Mouse (Mus musculus) frontal cortex, postnatal 36 days (tissue): ENCODE data around the gene Espl1.

ENCODE experiments used
- DNase-seq, 2 experiments: peaks; one replicate each; pipeline ENCODE4 v3.0.0; 2022; ENCODE audit warnings: low spot score in 2 of 2

Espl1 gene

DNA sequence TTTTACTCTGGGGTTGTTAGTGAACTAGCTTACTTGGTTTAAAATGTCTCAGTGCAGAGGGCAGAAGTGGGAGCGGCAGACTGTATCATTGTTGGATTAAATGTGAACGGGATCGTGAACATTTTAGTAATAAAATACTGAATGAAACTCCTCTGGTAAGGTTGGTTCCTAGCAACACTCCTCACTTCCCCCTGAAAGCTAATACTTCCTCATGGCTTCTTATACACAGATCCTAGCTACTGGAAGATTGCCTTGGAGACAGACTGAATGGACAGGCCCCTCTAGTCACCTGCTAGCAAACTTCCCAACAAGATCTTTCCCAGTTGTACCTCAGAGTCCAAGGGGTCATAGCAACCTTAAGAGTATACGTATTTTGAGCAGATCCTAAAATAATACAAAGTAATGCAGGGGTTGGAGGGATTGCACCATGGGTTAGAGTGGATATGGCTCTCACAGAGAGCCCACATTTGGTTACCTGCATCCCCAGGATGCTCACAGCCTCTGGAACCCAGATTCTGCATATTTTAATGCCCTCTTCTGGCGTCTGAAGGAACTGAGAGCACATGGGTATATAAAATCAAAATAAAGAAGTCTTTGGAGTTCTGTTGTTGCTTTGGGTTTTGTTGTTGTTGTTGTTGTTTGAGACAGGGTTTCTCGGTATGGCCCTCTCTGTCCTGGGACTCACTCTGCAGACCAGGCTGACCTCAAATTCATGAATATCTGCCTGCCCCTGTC lies 21.9 kb upstream of the Espl1 start:
- DNase-seq, result no peak

DNA sequence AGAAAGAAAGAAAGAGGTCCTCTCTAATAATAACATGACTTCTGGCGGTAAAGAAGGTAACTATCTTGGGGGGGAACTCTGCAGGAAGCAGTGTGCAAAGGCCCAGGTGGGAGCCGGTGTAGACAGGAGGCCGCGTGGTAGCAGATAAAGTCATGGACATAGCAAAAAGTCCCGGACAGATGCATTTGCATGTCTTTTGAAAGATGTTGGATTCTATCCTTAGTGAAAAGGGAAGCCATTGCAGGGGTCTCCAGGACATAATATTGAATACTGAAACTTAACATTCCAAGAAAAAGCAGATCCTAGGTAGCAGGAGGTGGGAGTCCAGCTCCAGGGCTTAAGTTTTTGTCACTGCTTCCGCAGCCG lies 17.4 kb upstream of the Espl1 start:
- no peak for DNase-seq

DNA sequence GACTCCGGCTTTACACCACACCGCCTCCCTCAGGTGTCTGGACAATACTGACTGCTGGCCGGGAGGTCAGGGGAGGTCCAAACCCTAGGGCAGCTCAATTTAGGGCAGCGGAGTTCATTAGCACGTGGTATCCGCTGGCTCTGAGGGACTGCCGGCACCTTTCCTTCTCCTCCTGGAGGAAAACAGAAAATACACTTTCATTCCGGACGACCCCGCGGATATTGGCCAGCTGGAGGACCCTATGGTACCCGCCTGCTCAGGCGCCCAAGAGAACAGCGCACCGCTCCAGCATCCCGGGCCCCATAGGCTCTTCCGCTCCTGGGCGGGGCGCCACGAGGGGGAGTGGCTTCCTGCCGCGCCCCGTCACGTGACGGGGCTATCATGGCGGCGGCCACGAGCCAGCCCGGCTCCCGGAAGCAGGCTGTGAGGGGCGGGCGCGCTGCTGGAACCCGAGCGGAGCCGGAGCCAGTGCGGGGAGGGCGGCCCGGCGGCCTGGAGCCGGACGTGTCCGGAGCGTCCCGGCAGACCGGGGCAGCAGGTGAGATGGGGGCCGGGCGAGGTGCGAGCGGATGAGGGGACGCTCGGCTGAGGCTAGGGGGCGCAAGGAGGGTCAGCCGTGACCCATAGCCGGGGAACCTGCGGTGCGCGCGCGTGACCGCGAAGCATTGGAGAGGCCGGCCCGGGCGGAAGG lies 16.8 kb upstream of the Espl1 start, which contains the start of gene Mfsd5:
TSS of gene Mfsd5 (plus strand) at position 363 of the 691 bp plus-strand sequence.
- peak; percentile 79 to 81 for DNase-seq

DNA sequence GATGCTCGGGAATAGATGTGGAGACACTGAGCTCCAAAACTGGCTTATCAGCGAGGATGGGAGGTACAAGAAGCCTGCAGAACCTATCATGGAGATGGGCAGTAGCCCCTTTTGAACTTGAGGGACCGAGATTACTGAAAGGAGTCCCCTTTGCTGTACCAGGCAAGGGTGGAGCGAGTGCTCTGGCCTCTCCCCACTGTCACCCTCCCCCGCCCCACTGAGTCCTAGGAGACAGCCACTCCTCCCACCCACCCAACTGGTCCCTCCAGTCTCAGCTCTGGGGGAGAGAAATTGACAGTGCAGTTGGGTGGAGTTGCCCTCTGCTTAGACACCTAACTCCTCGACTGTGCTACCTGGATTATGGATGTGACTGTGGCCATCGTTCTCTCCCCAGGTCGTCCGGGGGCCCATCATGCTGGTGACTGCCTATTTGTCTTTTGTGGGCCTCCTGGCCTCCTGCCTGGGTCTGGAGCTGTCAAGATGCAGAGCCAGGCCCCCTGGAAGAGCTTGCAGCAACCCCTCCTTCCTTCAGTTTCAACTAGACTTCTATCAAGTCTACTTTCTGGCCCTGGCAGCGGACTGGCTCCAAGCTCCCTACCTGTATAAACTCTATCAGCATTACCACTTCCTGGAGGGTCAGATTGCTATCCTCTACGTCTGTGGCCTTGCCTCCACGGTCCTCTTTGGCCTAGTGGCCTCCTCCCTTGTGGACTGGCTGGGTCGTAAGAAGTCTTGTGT lies 16.1 kb upstream of the Espl1 start:
- peak in 1 of 2 experiments; percentile 12 for DNase-seq

DNA sequence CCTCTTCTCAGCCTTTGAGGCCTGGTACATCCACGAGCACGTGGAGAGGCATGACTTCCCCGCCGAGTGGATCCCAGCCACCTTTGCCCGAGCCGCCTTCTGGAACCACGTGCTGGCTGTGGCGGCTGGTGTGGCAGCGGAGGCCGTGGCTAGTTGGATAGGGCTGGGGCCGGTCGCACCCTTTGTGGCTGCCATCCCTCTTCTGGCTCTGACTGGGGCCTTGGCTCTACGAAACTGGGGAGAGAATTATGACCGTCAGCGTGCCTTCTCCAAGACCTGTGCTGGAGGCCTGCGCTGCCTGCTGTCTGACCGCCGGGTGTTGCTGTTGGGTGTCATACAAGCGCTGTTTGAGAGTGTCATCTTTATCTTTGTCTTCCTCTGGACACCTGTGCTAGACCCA lies 15.4 kb upstream of the Espl1 start:
- DNase-seq, result no peak

DNA sequence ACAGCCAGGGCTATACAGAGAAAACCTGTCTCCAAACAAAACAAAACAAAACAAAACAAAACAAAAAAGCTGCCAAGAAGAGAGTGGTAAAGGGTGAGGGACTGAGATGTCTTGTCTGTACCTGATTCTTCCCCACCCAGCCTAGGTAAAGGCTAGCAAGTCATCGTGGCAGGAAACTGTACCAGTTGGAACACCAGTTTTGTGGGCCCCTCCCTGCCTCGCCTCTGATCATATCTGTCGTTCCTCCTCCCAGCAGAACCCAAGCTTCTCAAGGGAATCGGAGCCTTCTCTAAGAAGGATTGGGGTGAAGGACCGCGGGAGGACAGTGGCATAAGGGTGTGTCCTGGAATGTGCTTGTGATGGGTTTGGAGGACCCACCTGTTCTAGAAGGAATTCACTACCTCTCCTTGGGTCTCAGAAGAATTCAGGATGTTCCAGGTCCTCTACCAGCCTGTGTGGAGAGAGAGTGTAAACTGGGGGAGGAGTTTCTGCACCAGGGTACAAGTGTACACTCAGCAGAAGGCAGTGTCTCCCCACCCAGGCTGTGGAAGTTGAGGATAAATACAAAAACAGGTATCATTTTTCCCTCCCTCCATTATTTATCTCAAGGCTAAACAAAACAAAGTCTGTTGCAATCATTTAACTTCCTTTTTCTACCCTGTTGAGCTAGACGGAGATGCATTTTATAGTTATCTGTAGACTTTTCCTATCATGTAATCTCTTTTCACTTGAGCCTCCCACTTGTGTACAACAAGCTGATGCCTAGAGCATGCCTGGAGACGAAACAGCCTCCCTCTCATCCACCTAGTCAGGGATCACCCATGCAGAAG lies 13.4 kb upstream of the Espl1 start:
- no peak for DNase-seq

DNA sequence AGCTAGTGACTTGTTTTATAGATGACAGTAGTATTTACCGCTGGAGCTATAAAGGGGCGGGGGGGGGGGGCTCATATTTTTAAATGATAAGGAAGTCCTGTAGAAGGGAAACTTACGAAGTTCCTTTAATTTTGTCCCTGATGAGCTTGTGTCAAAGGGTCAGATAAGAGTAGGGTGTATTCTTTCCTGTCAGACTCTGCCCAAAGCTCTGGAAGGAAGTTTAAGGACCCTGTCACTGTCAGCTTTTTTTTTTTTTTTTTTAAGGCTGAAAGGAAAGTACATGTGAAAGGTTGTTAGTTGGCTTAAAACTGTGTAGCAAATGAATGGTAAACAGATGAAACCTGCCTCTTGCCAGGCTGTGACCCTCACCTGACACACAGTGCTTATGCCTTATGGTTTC lies 12.4 kb upstream of the Espl1 start:
- no peak for DNase-seq

DNA sequence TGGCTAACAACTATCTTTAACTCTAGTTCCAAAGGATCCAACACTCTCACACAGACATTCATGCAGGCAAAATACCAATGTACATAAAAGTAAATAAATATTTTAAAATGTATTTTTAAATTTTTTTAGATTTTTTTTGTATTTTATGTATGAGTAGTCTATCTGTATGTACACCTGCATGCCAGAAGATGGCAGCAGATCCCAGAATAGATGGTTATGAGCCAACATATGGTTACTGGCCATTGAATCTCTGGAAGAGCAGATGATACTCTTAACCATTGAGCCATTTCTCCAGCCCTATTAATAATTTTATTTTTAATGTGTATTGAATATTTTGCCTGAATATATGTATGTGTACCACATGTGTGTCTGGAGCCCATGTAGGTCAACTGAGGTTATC lies 8.7 kb upstream of the Espl1 start:
- DNase-seq, result peak in 1 of 2 experiments; percentile 39

DNA sequence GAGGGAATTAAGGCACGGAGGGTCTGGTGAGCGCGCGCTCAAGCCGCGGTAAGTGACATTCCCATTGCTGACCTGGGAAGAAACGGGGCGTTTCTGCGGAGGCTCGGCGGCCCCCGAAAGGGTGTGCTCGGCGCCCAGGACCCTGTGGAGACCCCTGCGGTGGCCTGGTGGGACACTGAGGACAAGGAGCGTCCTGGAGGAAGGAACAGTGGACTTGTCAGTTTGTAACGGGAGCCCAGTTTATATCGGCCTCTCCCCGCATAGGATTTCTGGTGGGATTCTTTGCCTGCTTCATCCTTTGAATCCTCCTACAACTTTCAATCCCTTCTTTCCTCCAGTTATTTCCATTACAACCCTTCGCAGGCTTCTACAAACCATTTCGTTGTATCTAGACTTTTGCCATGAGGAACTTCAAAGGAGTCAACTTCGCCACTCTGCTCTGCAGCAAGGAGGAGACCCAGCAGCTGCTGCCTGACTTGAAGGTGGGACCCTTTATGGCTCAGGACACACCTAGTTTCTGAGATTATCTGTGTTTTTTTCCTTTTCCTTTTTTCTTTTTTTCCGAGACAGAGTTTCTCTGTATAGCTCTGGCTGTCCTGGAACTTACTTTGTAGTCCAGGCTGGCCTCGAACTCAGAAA lies 421 bp downstream of the Espl1 start:
- no peak for DNase-seq

DNA sequence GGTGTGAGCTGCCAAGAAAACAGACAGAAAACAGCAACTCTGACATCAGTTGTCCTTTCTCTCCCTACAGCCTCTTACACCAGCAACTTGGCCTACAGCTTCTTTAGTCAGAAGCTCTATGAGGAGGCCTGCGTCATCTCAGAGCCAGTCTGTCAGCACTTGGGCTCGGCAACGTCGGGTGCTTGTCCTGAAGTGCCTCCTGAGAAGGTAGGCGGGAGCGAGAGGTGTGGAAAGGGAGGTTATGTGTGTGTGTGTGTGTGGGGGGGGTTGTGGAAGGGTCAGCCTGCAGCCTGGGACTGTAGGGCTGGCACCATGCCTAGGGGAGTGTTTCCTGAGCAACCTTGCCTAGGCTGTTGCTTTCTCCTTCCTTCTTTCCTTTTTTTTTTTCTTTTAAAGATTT lies 6.5 kb downstream of the Espl1 start:
- DNase-seq, result no peak

DNA sequence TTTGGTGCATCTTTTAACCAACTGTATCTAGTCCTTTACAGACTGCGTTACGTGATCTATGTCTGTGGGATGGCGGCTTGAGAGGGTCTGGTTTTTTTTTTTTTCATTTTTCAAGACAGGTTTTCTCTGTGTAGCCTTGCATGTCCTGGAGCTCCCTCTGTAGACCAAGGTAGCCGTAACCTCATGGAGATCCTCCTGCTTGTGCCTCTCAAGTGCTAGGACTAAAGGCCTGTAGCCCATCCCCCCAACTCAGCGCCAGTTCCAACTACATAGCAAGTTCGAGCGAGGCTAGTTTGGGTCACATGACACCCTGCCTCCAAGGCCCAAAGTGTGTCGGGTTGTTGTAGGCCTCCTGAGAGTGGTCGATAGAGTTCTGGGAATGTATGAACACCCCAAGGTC lies 12.7 kb downstream of the Espl1 start:
- DNase-seq, result no peak

DNA sequence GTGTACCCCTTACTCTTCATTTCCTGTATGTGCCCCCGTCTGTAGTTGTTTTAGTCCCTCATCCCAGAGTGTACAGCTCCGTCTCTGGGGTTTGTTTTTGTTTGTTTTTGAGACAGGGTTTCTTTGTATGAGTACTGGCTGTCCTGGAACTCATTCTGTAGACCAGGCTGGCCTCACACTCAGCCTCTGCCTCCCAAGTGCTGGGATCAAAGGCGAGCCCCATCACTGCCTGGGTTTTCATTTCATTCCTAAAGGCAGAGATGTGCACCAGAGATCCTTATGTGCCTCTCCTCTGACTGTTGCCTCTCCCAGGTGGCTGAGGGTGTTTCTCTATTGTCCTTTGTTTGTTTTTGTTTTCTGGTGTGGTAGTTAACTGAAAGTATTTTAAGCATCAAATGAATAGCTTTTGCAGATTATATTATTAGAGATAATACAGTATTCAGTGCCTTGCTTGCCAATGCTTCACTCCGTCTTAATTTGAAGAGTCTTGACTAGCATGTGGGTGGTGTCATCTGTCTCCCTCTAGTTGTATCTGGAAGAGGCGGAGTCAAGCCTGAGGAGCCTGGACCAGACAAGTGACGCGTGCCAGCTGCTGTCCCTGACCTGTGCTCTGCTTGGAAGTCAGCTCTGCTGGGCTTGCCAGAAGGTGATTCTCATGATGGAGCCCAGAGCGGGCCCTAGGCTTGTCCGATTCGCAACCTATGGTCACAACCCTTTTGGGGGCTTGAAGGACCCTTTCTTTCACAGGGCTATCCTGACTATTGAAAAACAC lies 14.2 kb downstream of the Espl1 start:
- DNase-seq, result no peak

DNA sequence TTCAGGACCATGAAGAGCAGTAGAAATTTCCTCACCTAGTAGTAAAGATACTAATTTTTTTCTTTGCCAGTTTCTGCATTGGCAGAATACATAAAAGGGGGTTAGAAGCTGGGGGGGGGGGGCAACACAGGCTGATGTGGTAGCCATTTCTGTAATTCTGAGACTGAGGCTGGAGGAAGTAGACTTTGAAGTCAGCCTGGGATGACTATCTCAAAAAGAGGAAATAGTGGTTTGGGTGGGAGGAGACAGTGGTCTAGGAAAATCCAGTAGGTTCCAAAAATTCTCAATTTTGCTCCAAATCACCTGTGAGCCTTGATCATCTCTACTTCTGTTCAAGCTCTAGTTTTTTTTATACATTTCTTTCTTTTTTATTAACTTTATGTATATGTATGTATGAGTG lies 15.4 kb downstream of the Espl1 start:
- DNase-seq, result no peak

DNA sequence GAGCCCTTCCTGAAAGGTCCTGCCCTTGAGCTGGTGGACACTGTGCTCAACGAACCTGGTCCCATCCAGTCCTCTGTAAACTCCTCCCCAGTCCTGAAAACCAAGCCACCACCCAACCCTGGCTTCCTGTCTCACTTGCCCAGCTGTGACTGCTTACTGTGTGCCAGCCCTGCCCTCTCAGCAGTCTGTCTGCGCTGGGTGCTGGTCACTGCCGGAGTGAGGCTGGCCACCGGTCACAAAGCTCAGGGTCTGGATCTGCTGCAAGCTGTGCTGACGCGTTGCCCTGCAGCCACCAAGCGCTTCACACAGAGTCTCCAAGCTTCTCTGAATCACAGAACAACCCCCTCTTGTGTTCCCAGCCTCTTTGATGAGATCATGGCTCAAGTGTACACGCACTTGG lies 19.2 kb downstream of the Espl1 start:
- DNase-seq, result no peak

DNA sequence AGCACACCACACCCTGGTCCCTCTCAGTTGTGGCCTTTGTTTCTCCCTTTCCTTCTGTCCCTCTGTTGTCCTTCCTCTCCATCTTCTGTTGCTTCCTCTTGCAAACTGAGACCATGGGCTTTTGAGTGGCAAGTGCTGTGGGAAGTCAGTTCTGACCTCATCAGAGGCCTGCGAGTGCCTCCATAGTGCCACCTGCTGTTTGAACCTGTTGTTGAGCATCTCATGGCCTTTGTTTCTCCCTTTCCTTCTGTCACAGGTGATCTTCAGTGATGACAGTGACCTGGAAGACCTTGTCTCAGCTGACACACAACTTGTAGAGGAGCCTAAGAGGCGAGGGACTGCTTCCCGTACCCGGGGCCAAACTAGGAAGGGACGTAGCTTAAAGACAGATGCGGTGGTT lies 20.2 kb downstream of the Espl1 start:
- DNase-seq, result peak; percentile 43 to 69

DNA sequence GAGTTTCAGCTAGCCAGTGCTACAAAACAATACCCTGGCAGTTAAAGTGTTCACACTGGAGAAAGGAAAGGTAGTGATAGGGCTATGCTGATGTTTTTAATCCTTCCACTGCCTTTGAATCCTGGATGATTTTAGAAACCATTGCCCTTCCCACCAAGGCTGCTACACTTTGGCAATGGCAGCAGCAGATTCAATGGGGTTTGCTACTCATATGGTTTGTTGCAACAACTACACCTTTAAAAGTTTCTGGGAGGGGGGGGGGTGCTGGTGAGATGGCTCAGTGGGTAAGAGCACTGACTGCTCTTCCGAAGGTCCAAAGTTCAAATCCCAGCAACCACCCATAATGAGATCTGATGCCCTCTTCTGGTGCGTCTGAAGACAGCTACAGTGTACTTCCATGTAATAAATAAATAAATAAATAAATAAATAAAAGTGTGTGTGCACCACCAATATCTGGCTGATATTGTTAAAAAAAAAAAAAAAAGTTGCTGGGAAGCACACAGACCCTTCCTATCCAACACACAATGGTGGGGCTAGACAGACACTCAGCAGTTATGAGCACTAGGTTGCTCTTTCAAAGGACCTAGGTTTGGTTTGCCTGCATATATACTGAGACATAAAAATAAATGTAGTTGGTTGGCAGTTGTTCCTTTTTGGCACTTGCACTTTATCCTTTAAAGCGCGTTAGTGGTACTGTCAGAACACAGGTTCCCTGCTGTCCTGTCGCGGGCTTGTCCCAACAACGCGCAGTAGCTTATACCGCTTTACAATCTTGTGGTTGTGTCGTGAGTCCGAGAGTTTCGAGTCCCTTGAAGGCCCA lies 28.8 kb downstream of the Espl1 start:
- no peak for DNase-seq

DNA sequence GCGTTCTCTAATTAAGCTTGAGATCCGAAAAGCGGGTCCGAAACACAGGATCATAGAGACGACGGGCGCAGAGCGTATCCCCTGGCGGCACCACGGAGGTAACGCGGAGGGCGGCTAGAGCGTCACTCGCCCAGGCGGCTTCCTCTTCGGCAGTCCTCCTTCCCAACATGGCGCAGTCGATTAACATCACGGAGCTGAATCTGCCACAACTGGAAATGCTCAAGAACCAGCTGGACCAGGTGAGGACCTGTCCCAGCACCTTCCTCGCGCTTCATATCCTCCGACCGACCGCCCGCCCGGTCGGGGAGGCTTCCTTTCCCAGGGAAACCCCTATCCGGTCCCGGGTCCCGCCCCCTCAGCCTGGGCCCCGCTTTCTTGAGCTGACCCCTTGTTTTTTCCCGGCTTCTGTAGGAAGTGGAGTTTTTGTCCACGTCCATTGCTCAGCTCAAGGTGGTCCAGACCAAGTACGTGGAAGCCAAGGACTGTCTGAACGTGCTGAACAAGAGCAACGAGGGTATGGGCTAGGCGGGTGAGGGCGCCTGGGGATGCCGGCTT lies 30.0 kb downstream of the Espl1 start, which contains the start of gene Pfdn5:
TSS of gene Pfdn5 (plus strand) at position 95 of the 555 bp plus-strand sequence.
- peak; percentile 88 to 91 for DNase-seq

DNA sequence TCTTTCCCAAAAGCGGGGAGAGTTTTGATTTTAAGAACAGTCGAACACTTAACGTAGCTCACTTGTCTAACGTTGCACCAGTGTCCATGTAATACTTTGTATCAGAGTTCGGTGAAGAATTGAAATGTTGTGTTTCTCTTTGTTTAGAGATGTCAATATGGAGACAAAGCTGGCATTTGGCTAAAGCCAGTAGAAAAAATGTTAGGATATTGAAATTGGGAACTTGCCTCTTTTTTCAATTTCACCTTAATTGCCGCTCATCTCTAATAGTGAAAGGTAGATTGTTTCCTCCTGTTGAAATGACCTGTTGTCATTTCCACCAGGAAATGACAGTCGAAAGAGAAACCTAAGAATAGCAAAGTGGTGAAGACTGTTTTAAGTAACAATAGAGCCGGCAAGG lies 30.8 kb downstream of the Espl1 start:
- no peak for DNase-seq

DNA sequence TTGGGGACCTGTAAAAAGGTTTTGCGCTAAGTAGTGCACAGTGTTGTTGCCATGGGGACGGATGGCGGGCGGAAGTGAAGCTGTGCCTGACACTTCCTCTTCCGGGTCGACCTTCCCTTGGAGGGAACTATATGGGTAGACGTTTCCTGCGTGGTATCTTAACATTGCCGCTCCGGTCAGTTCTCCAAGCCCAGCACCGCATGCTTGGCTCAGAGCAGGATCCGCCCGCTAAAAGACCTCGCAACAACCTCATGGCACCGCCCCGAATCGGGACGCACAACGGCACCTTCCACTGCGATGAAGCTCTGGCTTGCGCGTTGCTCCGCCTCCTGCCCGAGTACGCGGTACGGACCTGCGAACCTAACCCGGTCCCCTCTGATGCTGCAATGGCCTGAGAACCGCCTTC lies 35.5 kb downstream of the Espl1 start, which contains the start of gene Myg1:
TSS of gene Myg1 (plus strand) at position 100 of the 406 bp plus-strand sequence.
- peak; percentile 86 for DNase-seq
